Mouse (Mus musculus) T-cell, adult 66 days (primary cell): ENCODE results near the gene Atp5g1. TPM values are rescaled to one million over a fixed set of nuclear protein-coding genes. Genes with fewer than 3 reads are reported as not detected.

Experiments
- total RNA-seq, 2 experiments: library from RNA; stranded (reverse); gene quantifications; 3 replicates in 1 of 2; 4 replicates in 1 of 2; pipeline ENCODE4 v1.2.4; 2023

Atp5g1 gene
- 100 to 1,000 TPM; 128 to 133 TPM for total RNA-seq

DNA sequence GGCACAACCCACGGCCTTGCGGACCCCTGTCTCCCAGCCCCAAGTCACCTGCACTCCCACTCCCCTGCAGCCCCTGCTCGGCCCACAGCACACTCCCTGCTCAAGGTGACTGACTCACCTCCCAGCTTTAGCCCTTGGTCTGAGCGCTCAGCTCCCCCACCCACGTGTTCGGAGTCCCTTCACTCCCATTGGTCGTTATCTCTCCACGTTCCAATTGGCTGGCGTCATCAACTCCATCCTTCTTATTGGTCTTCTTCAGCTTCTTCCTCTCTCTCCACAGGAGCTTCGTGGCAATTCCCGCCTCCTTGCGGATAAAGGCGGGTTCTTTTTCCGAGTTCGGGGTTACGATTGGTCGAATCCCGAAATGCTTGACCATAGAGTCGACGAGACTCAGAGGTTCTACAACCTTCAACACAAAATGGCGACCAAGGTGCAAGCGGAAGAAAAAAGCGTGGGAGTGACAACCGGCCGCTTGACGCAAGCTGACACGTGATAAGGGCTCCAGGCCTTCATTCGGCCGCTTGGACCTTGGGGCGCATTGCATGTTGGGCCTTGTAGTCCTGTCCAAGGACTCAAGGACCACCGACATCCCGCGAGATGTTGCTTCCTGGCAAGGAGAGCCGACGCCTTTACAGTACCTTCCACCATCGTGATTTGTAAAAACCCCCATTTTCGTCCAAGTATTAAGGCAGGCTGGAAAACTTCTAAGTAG is at the start of gene Atp5g1:
Gene Atp5g1 (minus strand): TSS at position 162 of the 712 bp plus-strand sequence.

DNA sequence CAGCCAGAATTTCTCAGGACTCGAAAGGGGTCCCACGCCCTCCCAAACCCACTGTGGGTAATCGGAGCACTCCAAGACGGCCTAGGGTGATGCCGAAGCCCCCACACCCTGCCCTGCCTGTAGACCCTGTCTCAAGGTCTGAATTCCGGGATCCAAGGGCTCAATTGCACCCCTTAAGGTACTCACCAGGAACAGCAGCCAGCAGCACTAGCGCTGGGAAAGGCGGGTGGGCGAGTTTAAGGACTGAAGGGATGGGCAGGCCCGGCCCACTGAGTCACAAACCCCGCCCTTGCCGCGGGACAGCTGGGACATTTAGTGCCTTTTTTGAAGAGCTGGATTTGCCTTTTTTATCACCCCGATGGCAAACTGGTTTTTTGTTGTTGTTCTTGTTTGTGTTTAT is 36.3 kb upstream of the Atp5g1 start, which contains the start of gene Calcoco2:
Gene Calcoco2 (minus strand): TSS at position 214 of the 400 bp plus-strand sequence.

DNA sequence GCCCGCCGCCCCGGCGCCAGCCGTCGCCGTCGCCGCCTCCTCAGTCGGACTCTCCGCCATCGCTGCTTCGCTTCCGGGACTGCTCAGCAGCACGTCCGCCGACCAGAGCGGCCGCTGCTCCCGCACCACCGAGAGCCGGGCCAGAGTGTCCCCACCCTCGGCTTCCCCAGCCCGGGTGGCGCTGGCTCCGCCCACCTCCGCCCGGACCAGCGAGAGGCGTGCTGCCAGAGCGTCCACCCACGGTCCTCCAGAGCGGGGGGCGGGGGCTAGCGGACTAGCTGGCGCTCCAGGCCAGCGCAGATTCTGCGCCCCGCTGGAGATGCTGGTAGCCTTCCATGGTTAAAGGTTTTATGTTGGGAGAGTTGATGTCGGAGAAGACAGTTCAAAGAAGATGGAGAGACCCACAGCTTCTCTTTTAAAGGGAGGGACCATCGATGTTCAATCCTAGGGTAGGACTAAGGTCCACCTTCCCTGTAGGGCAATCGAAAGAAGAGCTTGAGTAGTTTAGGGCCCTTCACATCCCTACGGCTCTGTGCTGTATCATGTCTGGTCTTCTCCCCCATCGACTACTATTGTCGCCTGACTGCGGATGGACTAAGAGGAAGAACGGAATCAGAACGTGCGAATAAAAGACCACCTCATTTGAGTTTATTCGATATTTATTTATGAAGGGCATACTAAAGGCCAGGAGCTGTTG is 10.1 kb downstream of the Atp5g1 start, which contains the start of gene Ube2z:
Gene Ube2z (minus strand): TSS at position 174 of the 697 bp plus-strand sequence.

DNA sequence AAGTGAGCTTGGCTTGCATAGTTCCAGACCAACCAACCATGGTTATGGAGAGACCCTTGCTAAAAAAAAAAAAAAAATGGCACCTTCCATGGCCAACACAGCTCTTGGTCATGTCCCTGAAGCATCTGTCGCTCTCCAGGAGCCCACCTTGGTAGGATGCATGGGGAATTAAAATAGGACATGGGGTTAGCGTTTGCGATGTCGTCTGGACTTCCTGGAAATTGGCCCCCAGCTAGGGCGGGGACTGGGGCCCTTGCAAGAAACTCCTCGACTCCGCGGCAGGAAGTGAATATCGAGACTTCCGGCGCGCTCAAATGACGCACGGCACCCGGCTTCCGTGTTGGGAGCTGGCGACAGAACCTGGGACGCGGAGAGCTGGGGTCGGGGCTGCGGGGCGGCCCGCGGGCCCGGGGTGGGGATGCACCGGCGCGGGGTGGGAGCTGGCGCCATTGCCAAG is 40.8 kb downstream of the Atp5g1 start, which contains the start of gene Snf8:
Gene Snf8 (plus strand): TSS at position 290 of the 457 bp plus-strand sequence.

Other genes starting within 250 kb of the Atp5g1 start
- 10 to 100 TPM; 14.2 to 19.3 TPM for gene Gngt2, start 238.5 kb downstream of the Atp5g1 start, total RNA-seq
- gene Abi3, start 233.2 kb downstream of the Atp5g1 start, total RNA-seq, result 10 to 100 TPM; 35.6 to 47.9 TPM
- not detected for gene B4galnt2, start 160.8 kb downstream of the Atp5g1 start, total RNA-seq
- not detected for gene Igf2bp1, start 69.7 kb downstream of the Atp5g1 start, total RNA-seq
- not detected for gene Gip, start 51.1 kb downstream of the Atp5g1 start, total RNA-seq
- 10 to 100 TPM; 58.1 to 61.5 TPM for gene Snf8, start 40.8 kb downstream of the Atp5g1 start, total RNA-seq
- 10 to 100 TPM; 47.1 to 51.4 TPM for gene Ube2z, start 10.3 kb downstream of the Atp5g1 start, total RNA-seq
- gene Calcoco2, start 36.3 kb upstream of the Atp5g1 start, total RNA-seq, result not detected
- not detected for gene Ttll6, start 58.1 kb upstream of the Atp5g1 start, total RNA-seq
- gene Hoxb13, start 118.6 kb upstream of the Atp5g1 start, total RNA-seq, result not detected
- gene Hoxb9, start 195.8 kb upstream of the Atp5g1 start, total RNA-seq, result not detected
- not detected for gene Hoxb8, start 206.2 kb upstream of the Atp5g1 start, total RNA-seq
- gene Hoxb7, start 211.0 kb upstream of the Atp5g1 start, total RNA-seq, result not detected
- not detected for gene Hoxb6, start 216.8 kb upstream of the Atp5g1 start, total RNA-seq
- gene Hoxb5, start 227.7 kb upstream of the Atp5g1 start, total RNA-seq, result not detected
- gene Hoxb4, start 242.6 kb upstream of the Atp5g1 start, total RNA-seq, result under 1 TPM; 0.90 to 0.95 TPM
- not detected for gene Hoxb3, start 247.7 kb upstream of the Atp5g1 start, total RNA-seq